Mouse (Mus musculus) E14TG2a.4 (cell line): Measurements from ENCODE around the gene Tex35.

ENCODE experiments used
- CTCF ChIP-seq: conservative IDR thresholded peaks from 2 replicates; pipeline ENCODE4 v1.5.1; 2014; ENCODE audit warnings: low read length
- POU5F1 ChIP-seq: IDR thresholded peaks from 2 replicates; pipeline ENCODE4 v1.6.1; 2014; ENCODE audit warnings: low read length, borderline replicate concordance

- TF ChIP-seq CTCF, result no peak
- no peak for TF ChIP-seq POU5F1
Measured at GRCm38 (mm10) chr1:157065819-157066730, 42.4 kb downstream of the Tex35 start.
